Mouse (Mus musculus) MN1 (cell line): ENCODE measurements around the gene Ndel1.

Experiments
- DNase-seq: peaks from one replicate; pipeline ENCODE4 v3.0.0-alpha.2; 2016; ENCODE audit warnings: low spot score

Gene Ndel1

GRCm38 (mm10) chr11:68776147-68776655 lies 95.5 kb downstream of the Ndel1 start:
- no peak for DNase-seq
